19 mouse cellular contexts compared by ENCODE assay signal in the genomic region with DNA sequence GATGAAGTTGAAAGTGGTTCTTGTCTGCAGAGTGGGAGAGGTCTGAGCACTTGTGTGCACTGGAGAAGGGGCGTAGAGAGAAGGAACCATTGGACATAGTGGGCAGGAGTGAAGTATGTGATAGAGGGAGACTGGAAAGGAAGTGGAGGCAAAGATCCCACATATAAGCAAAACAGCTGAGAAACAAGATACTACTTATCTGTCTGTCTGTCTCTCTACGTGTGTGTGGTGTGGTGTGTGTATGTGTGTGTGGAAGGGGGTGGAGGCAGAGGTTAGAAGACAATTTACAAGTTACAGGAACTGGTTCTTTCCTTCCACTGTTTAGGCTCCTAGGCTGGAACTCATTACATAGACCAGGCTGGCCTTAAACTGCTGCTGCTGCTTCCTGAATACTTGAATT.
"Had no signal": no experiment of that assay in that cellular context is flagged by ENCODE, and none has a peak within 500 bp of the region (broad histone marks: within the 10 kb centered on the region; RNA-seq: fewer than 3 reads in every experiment).

No protein-coding gene starts in this region.

- H3K9ac ChIP-seq: liver, embryonic 15.5 days; liver, postnatal 0 days; lung, embryonic 15.5 days; midbrain, embryonic 13.5 days; midbrain, embryonic 15.5 days; neural tube, embryonic 12.5 days; stomach, embryonic 15.5 days had no signal

- H3K36me3 ChIP-seq: liver, embryonic 15.5 days; lung, embryonic 15.5 days; midbrain, embryonic 15.5 days; neural tube, embryonic 12.5 days; stomach, embryonic 15.5 days had no signal

- H3K4me2 ChIP-seq: liver, embryonic 15.5 days; lung, embryonic 15.5 days; midbrain, embryonic 11.5 days; midbrain, embryonic 13.5 days; midbrain, embryonic 15.5 days; neural tube, embryonic 12.5 days; stomach, embryonic 15.5 days had no signal

- H3K4me3 ChIP-seq: liver, embryonic 15.5 days; lung, embryonic 15.5 days; midbrain, embryonic 13.5 days; midbrain, embryonic 15.5 days; neural tube, embryonic 12.5 days; stomach, embryonic 15.5 days had no signal

- ATAC-seq: liver, postnatal 0 days; lung, postnatal 0 days; midbrain, embryonic 13.5 days; midbrain, embryonic 15.5 days had no signal

- H3K27ac ChIP-seq: liver, embryonic 15.5 days; lung, embryonic 15.5 days; macrophage; midbrain, embryonic 13.5 days; midbrain, embryonic 15.5 days; neural tube, embryonic 12.5 days; stomach, embryonic 15.5 days; stomach, postnatal 0 days had no signal

- DNase-seq: liver, postnatal 0 days; lung, adult 2 months; lung, postnatal 14 days; lung, postnatal 36 days; right cerebral cortex, postnatal 14 days; spleen, adult 18-20 months; thymus, adult 2 months; thymus, postnatal 25 days; thymus, postnatal 4 days had no signal

- H3K4me1 ChIP-seq: liver, embryonic 15.5 days; lung, embryonic 15.5 days; midbrain, embryonic 13.5 days; midbrain, embryonic 15.5 days; neural tube, embryonic 12.5 days; stomach, embryonic 15.5 days had no signal

- H3K27me3 ChIP-seq: liver, embryonic 15.5 days; lung, embryonic 15.5 days; midbrain, embryonic 13.5 days; midbrain, embryonic 15.5 days; neural tube, embryonic 12.5 days; stomach, embryonic 15.5 days had no signal

- H3K9me3 ChIP-seq: liver, embryonic 15.5 days; lung, embryonic 15.5 days; midbrain, embryonic 13.5 days; midbrain, embryonic 15.5 days; neural tube, embryonic 12.5 days; stomach, embryonic 15.5 days had no signal
